Mouse (Mus musculus) heart, adult 9 months (tissue): ENCODE results near the gene Coq10a.
"Not testable (repeated sequence)": the region's sequence is repeated elsewhere in the genome, so short reads cannot be mapped to it uniquely, and the experiment has no call there.

ENCODE experiments used
- DNase-seq, 2 experiments: peaks; one replicate each; pipeline ENCODE4 v3.0.0; 2022; ENCODE audit warnings: low spot score in 2 of 2

The Coq10a gene

GRCm38 (mm10) chr10:128344568-128345275 lies 24.1 kb downstream of the Coq10a start:
- peak; percentile 85 to 86 for DNase-seq

- DNase-seq = no peak
Observed at GRCm38 (mm10) chr10:128343436-128343835, 25.4 kb downstream of the Coq10a start.

- DNase-seq = no peak
Observed at GRCm38 (mm10) chr10:128340257-128340656, 28.5 kb downstream of the Coq10a start.

- DNase-seq = peak; percentile 30 to 44
Observed at GRCm38 (mm10) chr10:128338948-128339347, 29.8 kb downstream of the Coq10a start.

- no peak for DNase-seq
Observed at GRCm38 (mm10) chr10:128338415-128338814, 30.4 kb downstream of the Coq10a start.

- DNase-seq = peak; percentile 97 to 98
Observed at GRCm38 (mm10) chr10:128337306-128338181, 31.3 kb downstream of the Coq10a start, which contains the start of gene Cs. Cs (plus strand) TSS chr10:128337734.

GRCm38 (mm10) chr10:128336597-128336996 lies 32.2 kb downstream of the Coq10a start:
- no peak for DNase-seq

- DNase-seq = no peak
Observed at GRCm38 (mm10) chr10:128336195-128336594, 32.6 kb downstream of the Coq10a start.

GRCm38 (mm10) chr10:128335582-128335981 lies 33.2 kb downstream of the Coq10a start:
- DNase-seq = peak in 1 of 2 experiments; percentile 75

- not testable (repeated sequence) for DNase-seq
Observed at GRCm38 (mm10) chr10:128332358-128333249, 36.2 kb downstream of the Coq10a start.

- DNase-seq = no peak
Observed at GRCm38 (mm10) chr10:128327610-128328009, 41.2 kb downstream of the Coq10a start.

- DNase-seq = no peak
Observed at GRCm38 (mm10) chr10:128326825-128327224, 42.0 kb downstream of the Coq10a start.

- DNase-seq = no peak
Observed at GRCm38 (mm10) chr10:128323516-128323915, 45.3 kb downstream of the Coq10a start.

GRCm38 (mm10) chr10:128322141-128323108 lies 46.4 kb downstream of the Coq10a start, which contains the start of gene Cnpy2:
Cnpy2 (plus strand) TSS chr10:128322459.
- peak; percentile 85 to 89 for DNase-seq

- DNase-seq = no peak
Observed at GRCm38 (mm10) chr10:128321641-128322040, 47.2 kb downstream of the Coq10a start.

- no peak for DNase-seq
Observed at GRCm38 (mm10) chr10:128315578-128315977, 53.2 kb downstream of the Coq10a start.
